Mouse (Mus musculus) mesoderm, embryonic 11.5 days (tissue): ENCODE results near the gene Lrrfip1.

ENCODE experiments used
- DNase-seq: peaks from one replicate; pipeline ENCODE4 v3.0.0-alpha.2; 2012; ENCODE audit warnings: low read depth, low spot score

Gene Lrrfip1

DNA sequence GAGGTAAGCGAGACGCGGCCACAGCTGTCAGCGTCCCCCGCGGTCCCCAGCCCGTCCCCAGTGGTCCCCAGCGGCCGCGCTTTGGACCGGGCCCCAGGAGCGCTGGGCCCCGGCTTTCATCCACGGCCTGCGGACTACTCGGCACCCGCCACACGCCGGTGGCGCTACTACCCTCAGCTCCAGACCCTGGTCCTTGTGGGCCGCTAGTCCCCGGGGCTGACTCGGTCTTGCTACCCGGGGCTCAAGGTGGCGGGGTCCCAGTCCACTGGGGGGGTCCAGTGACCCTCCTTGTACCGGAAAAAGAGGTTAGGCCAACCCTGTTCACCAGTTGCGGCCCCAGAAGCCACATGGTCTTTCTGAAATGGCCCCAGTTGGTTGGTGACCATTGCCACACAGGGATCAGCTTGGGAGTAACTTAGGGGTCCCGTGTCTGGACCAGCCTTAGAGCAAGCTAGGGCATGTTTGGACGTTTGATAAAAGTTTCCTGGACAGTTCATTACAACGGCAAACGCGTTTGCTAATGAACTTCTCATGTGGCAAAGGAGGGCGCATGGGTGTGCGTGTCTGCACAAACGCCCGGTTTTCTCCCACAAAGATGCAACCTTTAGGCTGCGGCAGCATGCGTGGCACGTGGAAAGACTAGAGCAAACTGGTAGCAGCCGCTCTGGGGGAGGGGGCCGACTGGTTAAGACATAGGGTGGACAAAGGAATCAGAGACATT lies 514 bp downstream of the Lrrfip1 start:
- no peak for DNase-seq

- DNase-seq, result no peak
These were observed 1.5 kb downstream of the Lrrfip1 start for GRCm38 (mm10) chr1:90999911-91000601.

- no peak for DNase-seq
These were observed 2.6 kb downstream of the Lrrfip1 start for GRCm38 (mm10) chr1:91001101-91001500.

DNA sequence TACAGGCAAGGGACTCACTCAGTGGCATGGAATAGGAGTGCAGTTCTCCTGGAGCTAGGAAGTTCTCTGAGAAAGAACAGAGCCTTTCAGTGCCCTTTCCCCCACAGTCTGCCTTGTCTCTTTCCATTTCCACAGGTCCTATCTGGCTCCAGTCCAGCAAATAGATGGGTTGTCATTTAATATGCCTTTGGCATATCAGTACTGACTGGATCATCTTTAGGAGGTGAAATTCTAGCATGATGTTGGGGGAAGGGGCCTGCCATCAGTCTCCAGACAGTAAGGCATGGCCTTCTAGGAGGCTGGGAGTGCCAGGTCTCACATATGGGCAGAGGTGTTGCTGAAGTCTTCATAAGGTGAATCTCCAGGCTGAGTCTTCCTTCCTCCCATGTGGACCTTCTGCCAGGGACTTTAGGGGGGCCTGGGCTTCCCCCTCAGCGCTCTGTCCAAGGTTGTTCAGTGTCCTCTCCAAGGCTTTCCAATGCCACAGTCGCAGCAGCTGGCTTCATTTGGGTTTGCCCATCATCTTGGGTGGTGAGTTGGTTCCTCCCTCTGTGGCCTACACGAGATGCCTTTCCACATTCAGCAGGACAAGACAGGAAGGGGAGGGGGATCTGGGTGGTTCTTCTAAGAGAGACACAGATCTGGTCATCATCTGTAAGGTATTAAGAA lies 3.5 kb downstream of the Lrrfip1 start:
- no peak for DNase-seq

DNA sequence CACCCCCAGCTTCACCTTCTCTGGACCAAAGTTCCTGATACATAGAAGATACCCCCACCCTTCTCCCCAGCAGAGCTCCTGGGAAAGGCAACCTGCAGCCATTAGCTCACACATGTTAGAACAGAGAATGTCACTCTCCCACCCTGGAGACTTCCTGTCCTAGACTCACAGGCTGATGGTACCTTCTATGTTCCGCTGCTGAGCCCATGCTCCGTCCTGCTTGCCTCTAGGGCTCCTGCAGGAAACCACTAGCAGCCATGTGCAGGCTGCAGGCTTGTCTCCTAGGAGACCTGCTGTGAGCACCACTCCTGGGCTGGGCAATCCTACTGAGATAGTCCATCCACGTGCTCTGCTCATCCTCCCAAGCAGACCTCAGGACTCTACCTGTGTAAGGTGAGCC lies 4.1 kb downstream of the Lrrfip1 start:
- DNase-seq, result no peak

- no peak for DNase-seq
These were observed 5.2 kb downstream of the Lrrfip1 start for GRCm38 (mm10) chr1:91003522-91004253.

- no peak for DNase-seq
These were observed 7.5 kb downstream of the Lrrfip1 start for GRCm38 (mm10) chr1:91006037-91006436.

- DNase-seq, result no peak
These were observed 8.2 kb downstream of the Lrrfip1 start for GRCm38 (mm10) chr1:91006708-91007107.

DNA sequence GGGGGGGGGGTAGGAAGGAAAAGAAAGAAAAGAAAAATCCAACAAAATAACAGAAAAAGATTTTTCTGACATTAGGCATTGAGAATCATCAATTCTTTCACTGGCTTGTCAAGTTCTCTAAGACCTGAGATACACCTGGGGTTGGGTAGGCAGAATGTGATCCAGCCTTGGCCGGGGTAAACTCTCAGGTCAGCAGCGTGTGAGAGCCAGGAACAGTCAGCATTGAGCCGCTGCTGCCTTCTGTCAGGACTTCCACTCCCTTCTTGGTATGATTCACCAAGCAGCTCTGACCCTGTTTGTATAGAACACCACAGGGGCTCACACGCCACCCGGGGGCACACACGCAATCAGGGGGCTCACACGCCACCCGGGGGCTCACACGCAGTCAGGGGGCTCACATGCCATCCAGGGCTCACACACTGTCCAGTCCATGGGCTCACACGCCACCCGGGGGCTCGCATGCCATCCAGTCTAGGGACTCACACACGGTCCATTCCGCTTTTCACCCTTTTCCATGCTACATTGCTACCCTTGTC lies 9.7 kb downstream of the Lrrfip1 start:
- DNase-seq, result no peak

GRCm38 (mm10) chr1:91008746-91009145 lies 10.2 kb downstream of the Lrrfip1 start:
- no peak for DNase-seq

- DNase-seq, result no peak
These were observed 10.7 kb downstream of the Lrrfip1 start for GRCm38 (mm10) chr1:91009266-91009665.

DNA sequence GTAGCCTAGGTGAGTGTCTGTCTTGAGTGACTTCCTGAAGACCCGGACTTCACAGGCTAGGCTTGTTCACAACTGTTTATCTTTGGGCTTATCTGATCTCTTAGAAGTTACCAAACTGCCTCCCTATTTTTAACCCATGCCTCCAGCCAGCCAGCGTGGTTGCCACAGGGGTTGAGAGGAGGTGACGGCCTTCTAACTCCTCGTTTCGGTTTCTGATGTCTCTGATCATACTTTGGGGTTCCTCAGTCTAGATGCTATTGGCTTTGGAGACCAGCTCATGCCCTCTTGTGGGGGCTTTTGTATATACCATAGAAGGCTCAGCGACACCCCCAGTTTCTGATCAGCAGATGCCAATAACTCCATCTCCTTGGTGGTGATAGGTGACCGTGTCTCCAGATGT lies 11.7 kb downstream of the Lrrfip1 start:
- DNase-seq, result no peak

DNA sequence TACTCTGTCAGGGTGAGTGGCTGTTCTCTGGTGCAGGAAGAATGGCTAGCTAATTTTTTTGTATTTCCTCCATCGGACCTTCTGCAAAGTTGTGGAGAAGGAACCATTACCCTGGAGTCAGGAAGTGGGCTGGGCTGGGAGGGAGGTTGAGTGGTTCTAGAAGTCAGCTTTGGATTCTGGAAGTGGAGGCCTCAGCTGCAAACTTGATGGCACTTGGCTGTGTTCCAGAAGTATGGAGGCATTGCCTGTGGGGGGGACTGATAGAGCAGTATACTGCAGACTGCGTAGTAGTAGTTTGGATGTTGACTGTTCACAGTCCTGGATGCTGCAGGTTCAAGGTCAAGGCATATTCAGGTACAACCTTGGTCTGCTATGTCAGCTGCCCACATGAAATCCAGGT lies 12.2 kb downstream of the Lrrfip1 start:
- no peak for DNase-seq

- DNase-seq, result no peak
These were observed 12.8 kb downstream of the Lrrfip1 start for GRCm38 (mm10) chr1:91011336-91011735.

DNA sequence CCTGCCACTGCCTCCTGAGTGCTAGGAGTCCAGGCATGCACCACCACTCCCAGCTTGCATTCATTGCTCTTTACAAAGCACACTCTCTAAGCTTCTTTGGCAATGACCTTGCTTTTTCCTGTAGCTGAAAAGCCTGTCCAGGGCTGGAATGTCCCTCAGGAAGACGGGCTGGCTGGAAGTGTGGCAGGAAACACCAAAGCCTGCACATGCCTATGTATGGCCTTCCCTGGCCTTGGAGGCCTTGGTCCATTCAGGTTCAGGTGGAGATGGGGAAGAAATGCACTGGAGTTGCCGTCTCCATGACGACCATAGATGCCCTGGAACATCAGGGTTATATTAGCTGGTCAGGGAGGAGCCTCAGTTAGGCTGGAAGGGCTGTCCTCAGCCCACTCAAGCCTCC lies 15.3 kb downstream of the Lrrfip1 start:
- no peak for DNase-seq

GRCm38 (mm10) chr1:91015571-91015970 lies 17.0 kb downstream of the Lrrfip1 start:
- no peak for DNase-seq

- DNase-seq, result peak; percentile 47
These were observed 18.7 kb downstream of the Lrrfip1 start for GRCm38 (mm10) chr1:91017111-91017758.

DNA sequence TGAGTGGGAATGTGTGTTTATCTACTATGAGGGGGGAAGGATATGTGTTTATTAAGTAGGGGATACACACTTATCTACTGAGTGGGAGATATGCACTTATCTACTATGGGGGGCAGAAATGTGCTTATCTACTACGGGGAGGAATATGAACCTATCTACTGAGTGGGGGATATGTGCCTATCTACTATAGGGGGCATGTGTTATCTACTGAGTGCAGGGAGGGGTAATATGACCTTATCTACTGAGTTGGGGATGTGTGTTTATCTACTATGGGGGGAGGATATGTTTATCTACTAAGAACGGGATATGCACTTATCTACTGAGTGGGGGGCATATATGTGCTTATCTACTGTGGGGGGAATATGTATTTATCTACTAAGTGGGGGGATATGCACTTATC lies 20.8 kb downstream of the Lrrfip1 start:
- no peak for DNase-seq

- DNase-seq, result no peak
These were observed 22.8 kb downstream of the Lrrfip1 start for GRCm38 (mm10) chr1:91021304-91021703.

DNA sequence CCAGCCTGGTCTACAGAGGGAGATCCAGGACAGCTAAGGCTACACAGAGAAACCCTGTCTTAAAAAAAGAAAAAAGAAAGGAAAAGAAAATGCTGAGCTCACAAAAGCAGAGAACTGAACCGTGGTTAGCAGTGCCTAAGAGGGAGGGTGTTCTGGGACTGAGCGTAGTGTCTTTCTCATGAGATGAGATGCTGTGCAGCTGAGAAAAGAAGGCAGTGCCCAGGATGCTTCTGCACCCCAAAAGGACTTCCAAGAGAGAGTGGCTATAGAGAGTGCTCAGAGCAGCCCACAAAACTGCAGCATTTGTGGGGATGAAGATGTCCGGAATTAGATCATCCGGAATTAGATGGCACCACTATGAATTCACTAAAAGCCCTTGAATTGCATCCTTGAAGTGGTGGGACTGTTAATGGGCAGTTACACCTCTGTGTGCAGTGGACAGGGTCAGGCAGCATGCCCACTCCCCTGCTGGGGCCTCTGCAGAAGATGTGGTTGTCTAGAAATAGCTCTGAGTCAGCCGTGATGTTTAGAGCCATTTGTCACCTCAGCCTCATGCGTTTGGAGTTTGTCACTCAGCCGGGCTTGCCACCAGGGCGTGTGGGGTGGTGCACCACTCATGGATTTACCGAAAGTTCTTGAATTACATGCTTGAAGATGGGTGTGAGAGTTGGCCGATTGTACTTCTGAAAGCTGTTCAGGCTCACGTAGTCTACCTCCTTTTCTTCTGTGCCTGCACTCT lies 23.8 kb downstream of the Lrrfip1 start:
- no peak for DNase-seq

GRCm38 (mm10) chr1:91023230-91023629 lies 24.7 kb downstream of the Lrrfip1 start:
- no peak for DNase-seq
